Comparison of ENCODE assay signal across 23 mouse cellular contexts in genomic region chr4:135629793-135630569, GRCm38 (mm10). TPM values are rescaled to one million over a fixed set of nuclear protein-coding genes. Genes with fewer than 3 reads are reported as not detected.
A peak's percentile ranks its signal among the peaks of the same experiment; 100 is the strongest.
DNase-seq lines count a peak whose midpoint lies in the region; ATAC-seq and TF ChIP-seq lines count a peak whose summit lies in the region.
"Had no signal": no experiment of that assay in that cellular context is flagged by ENCODE, and none has a peak within 500 bp of the region (broad histone marks: within the 10 kb centered on the region; RNA-seq: fewer than 3 reads in every experiment).

No protein-coding gene starts in this region.

- H3K27me3 ChIP-seq in C2C12 (ENCODE audit: control insufficient read depth, insufficient read depth, insufficient read length): no peaks in the 10 kb centered on the region
- H3K27me3 ChIP-seq: forebrain, embryonic 15.5 days had no signal

- 0 out of 2 replicates have a peak, but pooled peaks have one; percentile 20 for ATAC-seq in megakaryocyte progenitor cell, adult 5-6 weeks (replicated peaks; ENCODE audit: poor library complexity)
- ATAC-seq: CD4-positive, CD25-positive, alpha-beta regulatory T cell, adult 4 months; forebrain, embryonic 15.5 days; hindbrain, postnatal 0 days had no signal

- no peaks in the 10 kb centered on the region for H3K79me2 ChIP-seq in C2C12 (ENCODE audit: control insufficient read depth, insufficient read depth)

- H3K79me3 ChIP-seq in C2C12 (ENCODE audit: low read depth): no peaks in the 10 kb centered on the region

- TF ChIP-seq CTCF in layer of hippocampus, adult 2 months (conservative IDR thresholded peaks at IDR 0.05): peak; percentile 31
- peak; percentile 15 for TF ChIP-seq CTCF in C2C12 (IDR thresholded peaks at IDR 0.05; ENCODE audit: control insufficient read depth, insufficient read depth, insufficient read length)

- H3K4me3 ChIP-seq in layer of hippocampus, adult 2 months: no peak overlapping the region
- H3K4me3 ChIP-seq in C2C12 (ENCODE audit: insufficient read depth, poor library complexity, severe bottlenecking): no peak overlapping the region
- H3K4me3 ChIP-seq: erythroblast, embryonic 14.5 days; forebrain, embryonic 15.5 days; limb, embryonic 10.5 days; liver, embryonic 13.5 days; midbrain, embryonic 10.5 days; neural tube, embryonic 15.5 days had no signal

- no peak overlapping the region for H3K27ac ChIP-seq in layer of hippocampus, adult 2 months
- H3K27ac ChIP-seq: forebrain, embryonic 15.5 days; hindbrain, postnatal 0 days; limb, embryonic 10.5 days; liver, embryonic 13.5 days; midbrain, embryonic 10.5 days; neural tube, embryonic 15.5 days had no signal

- DNase-seq in layer of hippocampus, adult 2 months (ENCODE audit: low spot score in 2 of 2): no peak
- no peak for DNase-seq in layer of hippocampus, adult 9-10 months (ENCODE audit: low spot score)
- DNase-seq in ES-CJ7 (ENCODE audit: low read depth, low spot score): peak; percentile 48
- DNase-seq in adrenal gland, adult 2 months: no peak
- DNase-seq in neural tube, embryonic 10.5 days (ENCODE audit: extremely low spot score, low spot score): no peak
- DNase-seq: cerebellum, postnatal 14 days; heart, postnatal 4 days; kidney, adult 9 months; layer of hippocampus, postnatal 36 days; liver, embryonic 13.5 days; right cerebral cortex, postnatal 4 days; thymus, adult 2 months had no signal

- no peaks in the 10 kb centered on the region for H3K36me3 ChIP-seq in C2C12 (ENCODE audit: control insufficient read depth, insufficient read depth)
- H3K36me3 ChIP-seq: forebrain, embryonic 15.5 days; limb, embryonic 10.5 days; liver, embryonic 13.5 days; midbrain, embryonic 10.5 days; neural tube, embryonic 15.5 days had no signal

- no peak overlapping the region for H3ac ChIP-seq in C2C12 (ENCODE audit: control insufficient read depth, insufficient read length, low read depth)

TF ChIP-seq in C2C12, 6 proteins besides CTCF, POLR2A, EP300 and RAD21:
- TF ChIP-seq MAX (IDR thresholded peaks at IDR 0.05) (peak; percentile 79), MYOG (IDR thresholded peaks at IDR 0.05; ENCODE audit: control insufficient read depth, extremely low read depth, insufficient read length) (no peak), MYOD1 (IDR thresholded peaks at IDR 0.05; ENCODE audit: control insufficient read depth, insufficient read length, low read depth) (peak; percentile 64), USF1 (IDR thresholded peaks at IDR 0.05; ENCODE audit: low read depth) (no peak), FOSL1 (IDR thresholded peaks at IDR 0.05; ENCODE audit: insufficient read depth, low read length, poor library complexity, severe bottlenecking) (no peak), CEBPB (IDR thresholded peaks at IDR 0.05; ENCODE audit: low read depth) (no peak)
TF ChIP-seq in C2C12: peak in this region for 2.

RNA-seq across cellular contexts. Expression of gene Ifnlr1, which starts 56.1 kb away (rescaled TPM):
- under 1 TPM; 0.10 to 0.27 TPM for total RNA-seq in layer of hippocampus, adult 2 months (2021)
- polyA plus RNA-seq in C2C12 (2012; fragmentation: generic; extraction: Trizol): not detected
- total RNA-seq in megakaryocyte progenitor cell, adult 5-6 weeks (2015): 0.68 and 1.6 TPM in 2 replicates
- 0.30 and 0.46 TPM in 2 replicates for total RNA-seq in megakaryocyte progenitor cell, adult 5-6 weeks (2017)
- under 1 TPM in 1 of 2 experiments, not detected in 1; 0.45 TPM for total RNA-seq in adrenal gland, adult 2 months (2021)
- 0.04 and 0.08 TPM in 2 replicates for polyA plus RNA-seq in adrenal gland, adult 2 months (2012; rRNA removed)
- total RNA-seq: monocyte, adult 5-6 weeks had no signal
- polyA plus RNA-seq: CD4-positive, CD25-positive, alpha-beta regulatory T cell, adult 4 months; erythroblast, embryonic 14.5 days had no signal

RNA-seq across cellular contexts. Expression of gene Grhl3, which starts 56.6 kb away (rescaled TPM):
- total RNA-seq in layer of hippocampus, adult 2 months (2021): under 1 TPM; 0.56 to 0.97 TPM
- 0.49 TPM for polyA plus RNA-seq in C2C12 (2012; fragmentation: generic; extraction: Trizol)
- total RNA-seq in megakaryocyte progenitor cell, adult 5-6 weeks (2015): not detected in 2 replicates
- not detected in 2 replicates for total RNA-seq in megakaryocyte progenitor cell, adult 5-6 weeks (2017)
- under 1 TPM in 1 of 2 experiments, not detected in 1; 0.10 TPM for total RNA-seq in adrenal gland, adult 2 months (2021)
- polyA plus RNA-seq in adrenal gland, adult 2 months (2012; rRNA removed): not detected in 2 replicates
- total RNA-seq: granulocyte monocyte progenitor cell, adult 5-6 weeks had no signal
- polyA plus RNA-seq: CD4-positive, CD25-positive, alpha-beta regulatory T cell, adult 4 months; erythroblast, embryonic 14.5 days had no signal
